Mouse (Mus musculus) layer of hippocampus, adult 9-10 months (tissue): ENCODE measurements around the gene Arpc1b.
"Not testable (repeated sequence)": the region's sequence is repeated elsewhere in the genome, so short reads cannot be mapped to it uniquely, and the experiment has no call there.

ENCODE experiments used
- DNase-seq: peaks from one replicate; pipeline ENCODE4 v3.0.0; 2022; ENCODE audit warnings: low spot score

The Arpc1b gene

GRCm38 (mm10) chr5:145114071-145114605, at the start of gene Arpc1b:
Gene Arpc1b, plus strand, starts transcription at chr5:145114215.
- no peak for DNase-seq

GRCm38 (mm10) chr5:145064765-145065340, 49.2 kb upstream of the Arpc1b start:
- no peak for DNase-seq

- DNase-seq: no peak
Measured at GRCm38 (mm10) chr5:145068863-145069262, 45.2 kb upstream of the Arpc1b start.

GRCm38 (mm10) chr5:145069707-145070106, 44.3 kb upstream of the Arpc1b start:
- peak; percentile 65 for DNase-seq

- DNase-seq: no peak
Measured at GRCm38 (mm10) chr5:145071342-145071741, 42.7 kb upstream of the Arpc1b start.

GRCm38 (mm10) chr5:145075081-145075480, 38.9 kb upstream of the Arpc1b start:
- DNase-seq: no peak

- no peak for DNase-seq
Measured at GRCm38 (mm10) chr5:145081866-145082613, 32.0 kb upstream of the Arpc1b start.

- not testable (repeated sequence) for DNase-seq
Measured at GRCm38 (mm10) chr5:145083201-145083600, 30.8 kb upstream of the Arpc1b start.

- peak; percentile 46 for DNase-seq
Measured at GRCm38 (mm10) chr5:145083632-145084451, 30.2 kb upstream of the Arpc1b start, which contains the start of the genes Arpc1a and Kpna7. Gene Arpc1a, plus strand, starts transcription at chr5:145083830. Gene Kpna7, minus strand, starts transcription at chr5:145084030.

GRCm38 (mm10) chr5:145084822-145085221, 29.2 kb upstream of the Arpc1b start:
- DNase-seq: no peak

GRCm38 (mm10) chr5:145088186-145088585, 25.8 kb upstream of the Arpc1b start:
- no peak for DNase-seq

GRCm38 (mm10) chr5:145089878-145090277, 24.1 kb upstream of the Arpc1b start:
- no peak for DNase-seq

GRCm38 (mm10) chr5:145096195-145096594, 17.8 kb upstream of the Arpc1b start:
- DNase-seq: no peak

- no peak for DNase-seq
Measured at GRCm38 (mm10) chr5:145098340-145098821, 15.6 kb upstream of the Arpc1b start.

- no peak for DNase-seq
Measured at GRCm38 (mm10) chr5:145100960-145101359, 13.1 kb upstream of the Arpc1b start.

GRCm38 (mm10) chr5:145101451-145101850, 12.6 kb upstream of the Arpc1b start:
- not testable (repeated sequence) for DNase-seq

GRCm38 (mm10) chr5:145102706-145103105, 11.3 kb upstream of the Arpc1b start:
- no peak for DNase-seq

GRCm38 (mm10) chr5:145104328-145104727, 9.7 kb upstream of the Arpc1b start:
- DNase-seq: no peak

GRCm38 (mm10) chr5:145105694-145106275, 8.2 kb upstream of the Arpc1b start:
- no peak for DNase-seq

- DNase-seq: no peak
Measured at GRCm38 (mm10) chr5:145110401-145110800, 3.6 kb upstream of the Arpc1b start.

GRCm38 (mm10) chr5:145112566-145112965, 1.4 kb upstream of the Arpc1b start:
- DNase-seq: no peak

GRCm38 (mm10) chr5:145113416-145113815, 599 bp upstream of the Arpc1b start:
- no peak for DNase-seq
